ENCODE assay signal across 8 mouse cellular contexts in genomic region chr8:125568851-125569532, GRCm38 (mm10). TPM values are rescaled to one million over a fixed set of nuclear protein-coding genes. Genes with fewer than 3 reads are reported as not detected.
A peak's percentile ranks its signal among the peaks of the same experiment; 100 is the strongest.
DNase-seq lines count a peak whose midpoint lies in the region; ATAC-seq and TF ChIP-seq lines count a peak whose summit lies in the region.

No protein-coding gene starts in this region.

- H3K27ac ChIP-seq in kidney, adult 2 months (ENCODE audit: insufficient read depth, low read depth, low read length), result no peak overlapping the region; the same call in 1 of the 2 replicates
- H3K27ac ChIP-seq in midbrain, embryonic 16.5 days (ENCODE audit: low read length), result peak overlapping the region; percentile 76
- H3K27ac ChIP-seq in stomach, postnatal 0 days (replicated peaks), result peak overlapping the region; percentile 84

- no peaks in the 10 kb centered on the region for H3K4me1 ChIP-seq in kidney, adult 2 months (ENCODE audit: control insufficient read depth, insufficient read depth, low read length)
- peaks cover 32% of the 10 kb centered on the region for H3K4me1 ChIP-seq in midbrain, embryonic 16.5 days (ENCODE audit: control insufficient read depth, insufficient read depth, low read length)
- H3K4me1 ChIP-seq in stomach, postnatal 0 days (replicated peaks; ENCODE audit: control insufficient read depth, insufficient read depth), result peaks cover 2% of the 10 kb centered on the region; the same call in 1 of the 2 replicates

- peak overlapping the region; percentile 62 for H3K4me2 ChIP-seq in midbrain, embryonic 16.5 days (ENCODE audit: low read length)
- H3K4me2 ChIP-seq in stomach, postnatal 0 days (replicated peaks; ENCODE audit: low read depth), result peak overlapping the region; percentile 73

- no peak for TF ChIP-seq POLR2A in kidney, adult 2 months (IDR thresholded peaks at IDR 0.05; ENCODE audit: low read depth, low read length)

- peak; percentile 51 for TF ChIP-seq CTCF in kidney, adult 2 months (conservative IDR thresholded peaks at IDR 0.05; ENCODE audit: insufficient read depth, insufficient read length, low read depth, low read length)
- TF ChIP-seq CTCF in stomach, postnatal 0 days (IDR thresholded peaks at IDR 0.05; ENCODE audit: low read depth), result peak; percentile 75

- peak overlapping the region; percentile 80 for H3K9ac ChIP-seq in midbrain, embryonic 16.5 days (ENCODE audit: low read depth, low read length)
- peak overlapping the region; percentile 82 for H3K9ac ChIP-seq in stomach, postnatal 0 days (ENCODE audit: low read length)

- ATAC-seq in midbrain, embryonic 16.5 days, result peak; percentile 16; the same call in 1 of the 2 replicates
- no peak for ATAC-seq in stomach, postnatal 0 days (ENCODE audit: low FRiP score, low TSS enrichment)

- WGBS in kidney, adult 2 months, result under 1% methylated on average over 39 of the region's 39 CpGs
- WGBS in midbrain, embryonic 16.5 days, result under 1% methylated on average over 39 of the region's 39 CpGs
- WGBS in stomach, postnatal 0 days, result under 1% methylated on average over 39 of the region's 39 CpGs

- H3K27me3 ChIP-seq in kidney, adult 2 months (replicated peaks; ENCODE audit: control insufficient read depth, insufficient read depth, low read length), result no peaks in the 10 kb centered on the region
- no peaks in the 10 kb centered on the region for H3K27me3 ChIP-seq in midbrain, embryonic 16.5 days (ENCODE audit: control insufficient read depth, insufficient read depth, low read depth, low read length)
- no peaks in the 10 kb centered on the region for H3K27me3 ChIP-seq in stomach, postnatal 0 days (ENCODE audit: control insufficient read depth, insufficient read depth, low read length)

- no peaks in the 10 kb centered on the region for H3K9me3 ChIP-seq in midbrain, embryonic 16.5 days (replicated peaks; ENCODE audit: control insufficient read depth, low read length, poor library complexity, severe bottlenecking)
- H3K9me3 ChIP-seq in stomach, postnatal 0 days (ENCODE audit: control insufficient read depth, low read length), result no peaks in the 10 kb centered on the region

- no peaks in the 10 kb centered on the region for H3K36me3 ChIP-seq in kidney, adult 2 months (ENCODE audit: control insufficient read depth, insufficient read depth, low read length)
- H3K36me3 ChIP-seq in midbrain, embryonic 16.5 days (ENCODE audit: control insufficient read depth, insufficient read depth, low read length), result no peaks in the 10 kb centered on the region
- H3K36me3 ChIP-seq in stomach, postnatal 0 days (ENCODE audit: control insufficient read depth, insufficient read depth, low read length), result no peaks in the 10 kb centered on the region

- peak; percentile 43 for DNase-seq in urinary bladder, postnatal 14 days (ENCODE audit: low spot score)
- no peak for DNase-seq in urinary bladder, adult 2 months (ENCODE audit: low spot score)
- DNase-seq in embryo, embryonic 10.5 days (ENCODE audit: low spot score), result peak; percentile 82
- DNase-seq in heart, adult 8-10 months (ENCODE audit: low spot score), result peak; percentile 82
- DNase-seq in kidney, adult 2 months, result peak; percentile 86
- peak; percentile 30 for DNase-seq in liver
- peak; percentile 44 for DNase-seq in stomach, postnatal 0 days (ENCODE audit: low spot score)

- no peak for TF ChIP-seq EP300 in stomach, postnatal 0 days (optimal IDR thresholded peaks at IDR 0.05)

- peak overlapping the region; percentile 58 for H3K4me3 ChIP-seq in kidney, adult 2 months (ENCODE audit: insufficient read depth, low read depth, low read length)
- H3K4me3 ChIP-seq in midbrain, embryonic 16.5 days (ENCODE audit: low read depth, low read length), result peak overlapping the region; percentile 74
- peak overlapping the region; percentile 80 for H3K4me3 ChIP-seq in stomach, postnatal 0 days (ENCODE audit: low read depth, low read length)

RNA-seq across cellular contexts. Expression of gene Sipa1l2, which starts 0.6 kb away (rescaled TPM):
- polyA plus RNA-seq in urinary bladder, adult 2 months (2012; rRNA removed), result 16.7 and 20.2 TPM in 2 replicates
- 10 to 100 TPM; 41.6 to 49.5 (median 44.5) TPM for total RNA-seq in heart, adult 8-10 months (2022)
- 8.1 and 8.3 TPM in 2 replicates for polyA plus RNA-seq in kidney, adult 2 months (2012; rRNA removed)
- 21.7 and 26.2 TPM in 2 replicates for polyA plus RNA-seq in midbrain, embryonic 16.5 days (2015; fragmentation: Nextera tagmentation; extraction: Ambion mirVana)
- polyA plus RNA-seq in stomach, postnatal 0 days (2015; fragmentation: Nextera tagmentation; extraction: Ambion mirVana), result 3.1 and 3.6 TPM in 2 replicates
